Mouse (Mus musculus) intestine, embryonic 14.5 days (tissue): Measurements from ENCODE around the gene Tmem246. TPM values are rescaled to one million over a fixed set of nuclear protein-coding genes. Genes with fewer than 3 reads are reported as not detected.

Experiments
- ATAC-seq: fragments of 200-750 bp; cut with Nextera tagmentation; replicated peaks from 2 replicates; pipeline ENCODE4 v1.8.0; 2017; ENCODE audit warnings: low read depth, moderate number of reproducible peaks, moderate TSS enrichment, moderate library complexity; ENCODE audit not compliant: low FRiP score, low TSS enrichment
- DNase-seq: peaks from one replicate; pipeline ENCODE4 v3.0.0-alpha.2; 2018; ENCODE audit warnings: low spot score
- H3K27ac ChIP-seq: fragments of 300-500 bp; sonication (generic); 2 replicates; pipeline ENCODE4 v1.5.1; 2014; ENCODE audit warnings: low read depth, mild to moderate bottlenecking, control low read depth
- H3K27me3 ChIP-seq: fragments of 300-500 bp; sonication (generic); replicated peaks from 2 replicates; pipeline ENCODE4 v1.6.1; 2014; ENCODE audit warnings: low read length, control low read depth; ENCODE audit not compliant: control insufficient read depth, insufficient read depth
- H3K36me3 ChIP-seq: fragments of 300-500 bp; sonication (generic); 2 replicates; pipeline ENCODE4 v1.6.1; 2014; ENCODE audit warnings: low read length, control low read depth; ENCODE audit not compliant: control insufficient read depth, insufficient read depth
- H3K4me1 ChIP-seq: fragments of 300-500 bp; sonication (generic); replicated peaks from 2 replicates; pipeline ENCODE4 v1.6.1; 2014; ENCODE audit warnings: low read length, control low read depth, mixed read lengths; ENCODE audit not compliant: control insufficient read depth, insufficient read depth
- H3K4me2 ChIP-seq: fragments of 300-500 bp; sonication (generic); 2 replicates; pipeline ENCODE4 v1.6.1; 2014; ENCODE audit warnings: low read length
- H3K4me3 ChIP-seq: fragments of 300-500 bp; sonication (generic); 2 replicates; pipeline ENCODE4 v1.5.1; 2014; ENCODE audit warnings: low read depth, low read length, control low read depth, mixed read lengths
- H3K9ac ChIP-seq: fragments of 300-500 bp; sonication (generic); 2 replicates; pipeline ENCODE4 v1.6.1; 2014; ENCODE audit warnings: mild to moderate bottlenecking, low read length
- H3K9me3 ChIP-seq: fragments of 300-500 bp; sonication (generic); 2 replicates; pipeline ENCODE4 v1.6.1; 2016; ENCODE audit warnings: low read length, control low read depth; ENCODE audit not compliant: control insufficient read depth
- WGBS: fragments of 180-500 bp; shearing (Covaris S2); extraction: QIAGEN DNeasy Blood & Tissue Kit; methylation state at CpG from one replicate; pipeline ENCODE4 v1.1.7; 2014; 5-methylcytosine and 5-hydroxymethylcytosine counted together
- polyA plus RNA-seq: library from polyadenylated mRNA; unstranded; fragments of >200 nt; fragmentation: Nextera tagmentation; extraction: Ambion mirVana; gene quantifications from 2 replicates; pipeline ENCODE4 v1.2.1, GENCODE M21; 2014

Gene Tmem246
- polyA plus RNA-seq, 1 experiment from 2014 or later: 23.6 TPM

DNA sequence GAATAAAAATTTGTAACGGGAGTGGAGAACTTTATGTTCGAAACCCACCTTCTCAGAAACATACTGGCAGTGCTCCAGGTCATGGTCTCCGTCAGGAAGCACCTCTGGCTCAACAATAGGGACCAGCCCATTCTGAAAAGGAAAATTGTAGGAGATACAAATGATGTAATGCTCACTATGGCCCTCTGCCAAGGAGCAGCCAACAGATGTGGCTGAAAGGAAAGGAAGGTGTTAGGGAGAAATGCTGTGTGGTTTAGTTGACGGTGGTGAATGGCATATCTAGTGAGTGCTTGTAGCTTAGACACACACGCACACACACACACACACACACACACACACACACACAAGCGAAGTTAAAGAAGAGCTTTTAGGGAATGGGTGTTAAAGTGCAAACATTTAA, 58.0 kb downstream of the Tmem246 start:
- no peak for DNase-seq
- no peak overlapping the region for H3K9ac ChIP-seq
- no peaks in the 10 kb centered on the region for H3K4me1 ChIP-seq
- H3K27ac ChIP-seq: no peak overlapping the region
- no peaks in the 10 kb centered on the region for H3K36me3 ChIP-seq
- ATAC-seq: no peak
- H3K9me3 ChIP-seq: no peaks in the 10 kb centered on the region
- 65% methylated on average over 6 of the region's 6 CpGs for WGBS
- no peak overlapping the region for H3K4me2 ChIP-seq
- no peak overlapping the region for H3K4me3 ChIP-seq
- H3K27me3 ChIP-seq: no peaks in the 10 kb centered on the region

DNA sequence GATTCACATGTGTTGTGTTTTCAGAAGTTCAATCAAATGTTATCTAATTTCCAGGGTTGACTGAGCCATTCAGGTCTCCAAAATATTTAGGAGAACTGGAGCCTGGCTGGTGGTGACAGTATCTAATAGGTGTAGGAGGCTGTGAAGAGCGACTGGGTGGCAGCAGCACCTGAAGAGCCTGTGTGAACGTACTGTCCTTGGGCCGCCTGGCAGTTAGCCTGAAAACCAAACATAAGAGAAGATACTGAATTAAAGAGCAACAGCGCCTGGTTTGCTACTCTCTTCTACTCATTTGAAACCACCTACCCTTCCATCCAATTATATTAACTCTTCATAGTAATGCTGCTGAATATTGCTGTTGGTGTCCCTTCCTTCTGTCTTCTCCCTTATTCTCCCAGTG, 61.0 kb downstream of the Tmem246 start:
- WGBS: 90% methylated on average over 4 of the region's 4 CpGs

DNA sequence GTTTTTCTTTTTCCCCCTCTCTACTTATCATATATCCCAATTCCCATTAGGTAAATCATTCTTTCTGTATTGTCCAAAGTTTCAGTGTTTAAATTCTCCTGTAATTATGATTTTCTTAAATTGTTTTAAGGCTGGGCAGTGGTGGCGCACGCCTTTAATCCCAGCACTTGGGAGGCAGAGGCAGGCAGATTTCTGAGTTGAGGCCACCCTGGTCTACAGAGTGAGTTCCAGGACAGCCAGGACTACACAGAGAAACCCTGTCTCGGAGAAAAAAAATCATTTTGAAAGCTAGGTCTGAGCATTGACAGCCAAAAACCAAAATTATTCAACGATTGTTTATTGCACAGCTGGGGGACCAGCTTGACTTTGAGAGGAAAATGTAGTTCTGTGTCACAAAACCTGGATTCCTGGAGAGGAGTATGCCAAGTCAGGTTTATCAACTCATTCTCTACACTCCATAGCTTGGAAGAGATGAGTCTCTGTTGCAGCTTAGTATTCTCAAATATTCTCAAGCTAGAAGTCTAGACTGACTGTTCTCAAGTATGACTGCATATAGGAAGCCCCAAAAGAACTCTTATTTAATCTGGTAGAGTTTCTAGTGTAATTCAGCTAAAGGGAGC, 61.9 kb downstream of the Tmem246 start:
- 90% methylated on average over 4 of the region's 4 CpGs for WGBS
- Histone ChIP-seq H3K9me3 (no peaks in the 10 kb centered on the region), H3K4me3 (no peak overlapping the region), H3K27ac (no peak overlapping the region), H3K27me3 (no peaks in the 10 kb centered on the region), H3K4me2 (no peak overlapping the region), H3K36me3 (peaks cover 4% of the 10 kb centered on the region; the same call in 1 of the 2 replicates), H3K4me1 (no peaks in the 10 kb centered on the region), H3K9ac (no peak overlapping the region)
- DNase-seq: no peak
- no peak for ATAC-seq

More for the DNA sequence above, 61.0 kb downstream of the Tmem246 start:
- DNase-seq: no peak
- Histone ChIP-seq H3K36me3 (no peaks in the 10 kb centered on the region), H3K9me3 (no peaks in the 10 kb centered on the region), H3K9ac (no peak overlapping the region), H3K27me3 (no peaks in the 10 kb centered on the region), H3K27ac (no peak overlapping the region), H3K4me3 (no peak overlapping the region), H3K4me1 (no peaks in the 10 kb centered on the region), H3K4me2 (no peak overlapping the region)
- no peak for ATAC-seq

DNA sequence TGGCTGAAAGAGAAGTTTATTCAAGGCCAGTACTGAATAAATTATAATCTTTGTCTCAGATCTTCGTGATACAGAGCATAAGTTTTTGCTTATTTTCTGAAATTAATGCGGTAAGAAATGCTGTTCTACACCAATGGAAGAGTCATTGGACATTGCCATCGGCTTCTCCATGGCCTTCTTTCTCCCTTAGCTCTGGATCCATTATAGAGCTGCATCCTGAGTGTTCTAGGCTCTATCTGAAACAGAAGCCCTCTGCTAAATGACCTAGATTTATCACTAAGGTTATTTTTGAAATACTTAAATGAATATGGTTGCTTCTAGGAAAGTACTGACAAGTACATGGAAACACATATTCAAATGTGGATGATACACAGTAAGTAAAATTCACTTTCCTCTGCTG, 62.6 kb downstream of the Tmem246 start:
- Histone ChIP-seq H3K4me1 (no peaks in the 10 kb centered on the region), H3K4me2 (no peak overlapping the region), H3K4me3 (no peak overlapping the region), H3K27me3 (no peaks in the 10 kb centered on the region), H3K36me3 (peaks cover 12% of the 10 kb centered on the region), H3K9me3 (peaks cover 3% of the 10 kb centered on the region; the same call in 1 of the 2 replicates), H3K27ac (no peak overlapping the region), H3K9ac (no peak overlapping the region)
- WGBS: 88% methylated on average over 3 of the region's 3 CpGs
- DNase-seq (no peak), ATAC-seq (no peak)

Other genes with a start within 250 kb of the Tmem246 start
- not detected in 2 replicates for gene Acnat2, start 189.7 kb downstream of the Tmem246 start, polyA plus RNA-seq
- 0.83 and 1.5 TPM in 2 replicates for gene Acnat1, start 124.0 kb downstream of the Tmem246 start, polyA plus RNA-seq
- gene Baat, start 91.3 kb downstream of the Tmem246 start, polyA plus RNA-seq: not detected in 2 replicates
- gene Mrpl50, start 76.8 kb downstream of the Tmem246 start, polyA plus RNA-seq: 93.7 and 96.4 TPM in 2 replicates
- 6.1 and 7.9 TPM in 2 replicates for gene Zfp189, start 76.7 kb downstream of the Tmem246 start, polyA plus RNA-seq
- 81.5 and 94.2 TPM in 2 replicates for gene Aldob, start 48.3 kb downstream of the Tmem246 start, polyA plus RNA-seq
- gene Rnf20, start 34.1 kb upstream of the Tmem246 start, polyA plus RNA-seq: 50.7 and 53.0 TPM in 2 replicates
- 0.09 TPM in 1 of 2 replicates, not detected in the other for gene Ppp3r2, start 84.1 kb upstream of the Tmem246 start, polyA plus RNA-seq
- gene Grin3a, start 247.9 kb upstream of the Tmem246 start, polyA plus RNA-seq: 0.74 and 1.0 TPM in 2 replicates